Mouse (Mus musculus) CH12.LX (cell line): ENCODE data around the gene Abhd6.

ENCODE experiments used
- BHLHE40 ChIP-seq: IDR thresholded peaks from 2 replicates; pipeline ENCODE4 v1.6.1; 2011; ENCODE audit warnings: mild to moderate bottlenecking, low read depth, low read length, improper control_type of control experiment
- CHD1 ChIP-seq: IDR thresholded peaks from 2 replicates; pipeline ENCODE4 v1.6.1; 2012; ENCODE audit warnings: low read depth, low read length, improper control_type of control experiment, inconsistent platforms
- CHD2 ChIP-seq: IDR thresholded peaks from 2 replicates; pipeline ENCODE4 v1.6.1; 2011; ENCODE audit warnings: low read length, improper control_type of control experiment
- CTCF ChIP-seq, 2 experiments: IDR thresholded peaks in 1 of 2; conservative IDR thresholded peaks in 1 of 2; 2 replicates each; pipeline ENCODE4 v1.5.1; 2011 to 2012; ENCODE audit warnings: low read depth in 2 of 2, low read length in 2 of 2, improper control_type of control experiment in 1 of 2, inconsistent platforms in 1 of 2, mild to moderate bottlenecking in 1 of 2, moderate library complexity in 1 of 2
- EP300 ChIP-seq: IDR thresholded peaks from 2 replicates; pipeline ENCODE4 v1.6.1; 2011; ENCODE audit warnings: low read length, improper control_type of control experiment
- HCFC1 ChIP-seq: IDR thresholded peaks from 2 replicates; pipeline ENCODE4 v1.6.1; 2012; ENCODE audit warnings: low read depth, mild to moderate bottlenecking, inconsistent platforms, low read length, improper control_type of control experiment
- IRF4 ChIP-seq: IDR thresholded peaks from 2 replicates; pipeline ENCODE4 v1.6.1; 2014; ENCODE audit warnings: low read depth, mild to moderate bottlenecking, inconsistent platforms, low read length, improper control_type of control experiment
- JUND ChIP-seq: conservative IDR thresholded peaks from 2 replicates; pipeline ENCODE4 v1.6.1; 2011; ENCODE audit warnings: low read depth, low read length, improper control_type of control experiment
- MXI1 ChIP-seq: IDR thresholded peaks from 2 replicates; pipeline ENCODE4 v1.6.1; 2011; ENCODE audit warnings: mild to moderate bottlenecking, low read depth, low read length, improper control_type of control experiment
- POLR2A ChIP-seq: IDR thresholded peaks from 2 replicates; pipeline ENCODE4 v1.6.1; 2011; ENCODE audit warnings: low read depth, mild to moderate bottlenecking, improper control_type of control experiment, low read length
- RCOR1 ChIP-seq: conservative IDR thresholded peaks from 2 replicates; pipeline ENCODE4 v1.6.1; 2012; ENCODE audit warnings: low read depth, mild to moderate bottlenecking, inconsistent platforms, low read length, improper control_type of control experiment
- ZMIZ1 ChIP-seq: IDR thresholded peaks from 2 replicates; pipeline ENCODE4 v1.6.1; 2012; ENCODE audit warnings: low read depth, mild to moderate bottlenecking, inconsistent platforms, low read length, improper control_type of control experiment

DNA sequence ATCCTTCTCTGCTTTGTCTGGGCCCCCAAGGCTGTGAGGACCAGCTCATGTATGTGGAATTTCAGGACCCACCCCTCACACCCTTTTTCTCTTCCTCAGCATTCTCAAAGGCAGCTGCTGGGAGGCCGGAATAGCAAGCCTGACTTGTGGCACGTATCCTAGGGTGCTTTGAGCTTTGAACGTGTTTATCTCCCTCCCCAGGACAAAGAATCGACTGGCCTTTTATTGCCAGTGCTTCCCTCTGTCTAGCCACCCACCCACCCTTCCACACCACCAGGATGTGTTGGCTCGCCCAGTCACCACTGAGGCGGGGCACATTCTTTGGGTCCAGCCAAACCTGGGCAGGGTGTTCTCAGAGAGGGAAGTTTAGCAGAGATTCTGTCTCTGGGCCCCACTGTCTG is 48.6 kb upstream of the Abhd6 start:
- TF ChIP-seq POLR2A = no peak
- TF ChIP-seq MXI1 = no peak
- TF ChIP-seq EP300 = no peak
- TF ChIP-seq HCFC1 = no peak
- no peak for TF ChIP-seq CHD2
- no peak for TF ChIP-seq RCOR1
- no peak for TF ChIP-seq IRF4
- TF ChIP-seq CTCF (conservative IDR thresholded peaks at IDR 0.05 in 1 of 2, IDR thresholded peaks at IDR 0.05 in 1 of 2; ENCODE audit: low read depth in 2 of 2, low read length in 2 of 2) = no peak
- no peak for TF ChIP-seq JUND
- TF ChIP-seq ZMIZ1 = no peak
- TF ChIP-seq CHD1 = no peak
- no peak for TF ChIP-seq BHLHE40
